Mouse (Mus musculus) lung, adult 2 months (tissue): ENCODE results near the gene Kdelr2.
A peak's percentile ranks its signal among the peaks of the same experiment; 100 is the strongest.

Source experiments
- CTCF ChIP-seq: fragments of 200-500 bp; IDR thresholded peaks from 2 replicates; pipeline ENCODE4 v1.5.1; 2011; ENCODE audit warnings: mild to moderate bottlenecking, low read length, control low read depth; ENCODE audit not compliant: insufficient read depth
- POLR2A ChIP-seq: fragments of 200-500 bp; IDR thresholded peaks from 2 replicates; pipeline ENCODE4 v1.6.1; 2011; ENCODE audit warnings: low read depth, mild to moderate bottlenecking, control low read depth, low read length, borderline replicate concordance; ENCODE audit errors: extremely low read depth

GRCm38 (mm10) chr5:143395649-143396048 is 8.0 kb upstream of the Kdelr2 start:
- TF ChIP-seq CTCF (peak; percentile 58), POLR2A (no peak)
